Mouse (Mus musculus): ENCODE results near the gene Pdgfc.
"Not testable (repeated sequence)": the region's sequence is repeated elsewhere in the genome, so short reads cannot be mapped to it uniquely, and the experiment has no call there.

Pdgfc gene

GRCm38 (mm10) chr3:81045344-81046050, 9.3 kb downstream of the Pdgfc start:
- in situ Hi-C loops (cut with MboI, MseI): no loop called here

- in situ Hi-C loops (cut with MboI, MseI): no loop called here
These were observed 10.7 kb downstream of the Pdgfc start for GRCm38 (mm10) chr3:81046652-81047607.

- in situ Hi-C loops (cut with MboI, MseI): loop anchor here (10.0 kb wide), 1 partner anchor 1303 kb away; the partner anchor contains the start of gene Map9
These were observed 15.3 kb downstream of the Pdgfc start for GRCm38 (mm10) chr3:81051522-81051921.

- in situ Hi-C loops (cut with MboI, MseI): loop anchor here (10.0 kb wide), 1 partner anchor 1302 kb away; the partner anchor contains the start of gene Map9
These were observed 16.2 kb downstream of the Pdgfc start for GRCm38 (mm10) chr3:81052422-81052821.

- in situ Hi-C loops (cut with MboI, MseI): loop anchor here (10.0 kb wide), 1 partner anchor 1301 kb away; the partner anchor contains the start of gene Map9
These were observed 17.9 kb downstream of the Pdgfc start for GRCm38 (mm10) chr3:81054074-81054473.

GRCm38 (mm10) chr3:81057719-81058118, 21.5 kb downstream of the Pdgfc start:
- in situ Hi-C loops (cut with MboI, MseI): loop anchor here (10.0 kb wide), 1 partner anchor 1297 kb away; the partner anchor contains the start of gene Map9

- in situ Hi-C loops (cut with MboI, MseI): loop anchor here (10.0 kb wide), 1 partner anchor 1296 kb away; the partner anchor contains the start of gene Map9
These were observed 22.4 kb downstream of the Pdgfc start for GRCm38 (mm10) chr3:81058527-81059031.

- in situ Hi-C loops (cut with MboI, MseI): no loop called here
These were observed 32.3 kb downstream of the Pdgfc start for GRCm38 (mm10) chr3:81068550-81068949.

- in situ Hi-C loops (cut with MboI, MseI): no loop called here
These were observed 64.9 kb downstream of the Pdgfc start for GRCm38 (mm10) chr3:81101136-81101535.

GRCm38 (mm10) chr3:81102158-81102876, 66.1 kb downstream of the Pdgfc start:
- in situ Hi-C loops (cut with MboI, MseI): no loop called here

GRCm38 (mm10) chr3:81102877-81103420, 66.7 kb downstream of the Pdgfc start:
- in situ Hi-C loops (cut with MboI, MseI): no loop called here

- in situ Hi-C loops (cut with MboI, MseI): no loop called here
These were observed 71.3 kb downstream of the Pdgfc start for GRCm38 (mm10) chr3:81107515-81107914.

- in situ Hi-C loops (cut with MboI, MseI): no loop called here
These were observed 74.8 kb downstream of the Pdgfc start for GRCm38 (mm10) chr3:81110968-81111367.

GRCm38 (mm10) chr3:81112892-81113291, 76.7 kb downstream of the Pdgfc start:
- in situ Hi-C loops (cut with MboI, MseI): no loop called here

- in situ Hi-C loops (cut with MboI, MseI): no loop called here
These were observed 84.4 kb downstream of the Pdgfc start for GRCm38 (mm10) chr3:81120664-81121063.

- in situ Hi-C loops (cut with MboI, MseI): no loop called here
These were observed 85.5 kb downstream of the Pdgfc start for GRCm38 (mm10) chr3:81121731-81122130.

GRCm38 (mm10) chr3:81123461-81123860, 87.2 kb downstream of the Pdgfc start:
- in situ Hi-C loops (cut with MboI, MseI): no loop called here

GRCm38 (mm10) chr3:81127013-81127412, 90.8 kb downstream of the Pdgfc start:
- in situ Hi-C loops (cut with MboI, MseI): no loop called here

GRCm38 (mm10) chr3:81136985-81137384, 100.8 kb downstream of the Pdgfc start:
- in situ Hi-C loops (cut with MboI, MseI): no loop called here

- in situ Hi-C loops (cut with MboI, MseI): not testable (repeated sequence)
These were observed 101.8 kb downstream of the Pdgfc start for GRCm38 (mm10) chr3:81138030-81138429.

- in situ Hi-C loops (cut with MboI, MseI): no loop called here
These were observed 107.5 kb downstream of the Pdgfc start for GRCm38 (mm10) chr3:81143730-81144129.

Data from regulatory T cell (primary cell).